Mouse (Mus musculus) heart, postnatal 4 days (tissue): ENCODE measurements around the gene Fosl1. TPM values are rescaled to one million over a fixed set of nuclear protein-coding genes. Genes with fewer than 3 reads are reported as not detected.

Experiments
- DNase-seq: peaks from one replicate; pipeline ENCODE4 v3.0.0; 2021
- total RNA-seq, 2 experiments: library from RNA; stranded (reverse); gene quantifications; 2 replicates each; pipeline ENCODE4 v1.2.3; 2021

The Fosl1 gene
- total RNA-seq, 2 experiments from 2014 or later, result not detected

- DNase-seq, result peak; percentile 97
Observed at GRCm38 (mm10) chr19:5424782-5425741, 22.3 kb upstream of the Fosl1 start, which contains the start of the genes Drap1 and AI837181. Drap1 (minus strand) TSS chr19:5424979. AI837181 (plus strand) TSS chr19:5425144.

DNA sequence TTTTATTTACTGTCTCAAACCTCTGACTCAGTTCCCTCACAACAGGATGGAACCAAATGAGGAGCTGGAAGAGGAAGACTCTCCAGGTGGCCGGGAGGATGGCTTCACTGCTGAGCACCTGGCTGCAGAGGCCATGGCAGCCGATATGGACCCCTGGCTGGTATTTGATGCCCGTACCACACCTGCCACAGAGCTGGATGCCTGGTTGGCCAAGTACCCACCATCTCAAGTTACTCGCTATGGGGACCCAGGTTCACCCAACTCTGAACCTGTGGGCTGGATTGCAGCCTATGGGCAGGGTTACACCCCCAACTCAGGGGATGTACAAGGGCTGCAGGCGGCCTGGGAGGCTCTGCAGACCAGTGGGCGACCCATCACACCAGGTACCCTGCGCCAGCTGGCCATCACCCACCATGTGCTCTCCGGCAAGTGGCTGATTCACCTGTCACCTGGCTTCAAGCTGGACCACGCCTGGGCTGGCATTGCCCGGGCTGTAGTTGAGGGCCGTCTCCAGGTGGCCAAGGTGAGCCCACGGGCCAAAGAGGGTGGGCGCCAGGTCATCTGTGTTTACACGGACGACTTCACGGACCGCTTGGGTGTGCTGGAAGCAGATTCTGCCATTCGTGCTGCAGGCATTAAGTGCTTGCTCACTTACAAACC lies 21.3 kb upstream of the Fosl1 start:
- DNase-seq, result no peak

GRCm38 (mm10) chr19:5426640-5427290 lies 20.6 kb upstream of the Fosl1 start:
- no peak for DNase-seq

DNA sequence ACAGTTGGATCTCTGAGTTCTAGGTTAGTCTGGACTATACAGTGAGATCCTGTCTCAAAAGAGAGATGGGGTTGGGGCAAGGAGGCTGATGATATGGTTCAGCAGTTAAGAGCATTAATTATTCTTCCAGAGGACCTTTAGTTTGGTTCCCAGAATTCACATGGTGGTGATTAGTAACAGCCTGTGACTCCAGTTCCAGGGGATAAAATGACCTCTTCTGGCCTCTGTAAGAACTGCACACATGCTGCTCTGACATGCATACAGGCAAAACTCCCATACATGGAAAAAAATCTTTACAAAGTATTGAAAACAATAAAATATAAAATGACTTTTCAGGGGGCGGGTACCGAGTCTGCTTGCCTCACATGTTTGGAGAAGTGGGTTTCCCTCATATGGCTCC lies 19.3 kb upstream of the Fosl1 start:
- peak; percentile 55 for DNase-seq

DNA sequence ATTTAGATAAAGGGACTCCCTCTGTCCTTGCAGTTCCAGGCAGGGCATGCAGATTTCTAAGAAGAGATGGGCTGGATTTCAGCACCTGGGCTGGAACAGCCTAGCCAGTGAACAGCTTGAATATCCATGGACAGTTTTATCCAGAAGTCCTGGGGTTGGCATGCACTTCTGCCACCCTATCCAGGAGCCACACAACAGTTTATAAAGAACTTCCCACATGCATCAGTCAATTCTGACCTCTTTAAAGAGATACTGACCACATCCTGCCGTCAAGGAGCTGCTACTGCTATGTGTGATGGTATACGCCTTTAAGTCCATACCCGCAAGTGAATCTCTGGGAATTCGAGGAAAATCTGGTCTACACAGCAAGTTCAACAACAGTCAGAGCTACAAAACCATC lies 18.1 kb upstream of the Fosl1 start:
- DNase-seq, result no peak

- DNase-seq, result peak; percentile 69
Observed at GRCm38 (mm10) chr19:5429806-5430205, 17.5 kb upstream of the Fosl1 start.

- DNase-seq, result no peak
Observed at GRCm38 (mm10) chr19:5430408-5430807, 16.9 kb upstream of the Fosl1 start.

GRCm38 (mm10) chr19:5431911-5432464 lies 15.4 kb upstream of the Fosl1 start:
- DNase-seq, result no peak

DNA sequence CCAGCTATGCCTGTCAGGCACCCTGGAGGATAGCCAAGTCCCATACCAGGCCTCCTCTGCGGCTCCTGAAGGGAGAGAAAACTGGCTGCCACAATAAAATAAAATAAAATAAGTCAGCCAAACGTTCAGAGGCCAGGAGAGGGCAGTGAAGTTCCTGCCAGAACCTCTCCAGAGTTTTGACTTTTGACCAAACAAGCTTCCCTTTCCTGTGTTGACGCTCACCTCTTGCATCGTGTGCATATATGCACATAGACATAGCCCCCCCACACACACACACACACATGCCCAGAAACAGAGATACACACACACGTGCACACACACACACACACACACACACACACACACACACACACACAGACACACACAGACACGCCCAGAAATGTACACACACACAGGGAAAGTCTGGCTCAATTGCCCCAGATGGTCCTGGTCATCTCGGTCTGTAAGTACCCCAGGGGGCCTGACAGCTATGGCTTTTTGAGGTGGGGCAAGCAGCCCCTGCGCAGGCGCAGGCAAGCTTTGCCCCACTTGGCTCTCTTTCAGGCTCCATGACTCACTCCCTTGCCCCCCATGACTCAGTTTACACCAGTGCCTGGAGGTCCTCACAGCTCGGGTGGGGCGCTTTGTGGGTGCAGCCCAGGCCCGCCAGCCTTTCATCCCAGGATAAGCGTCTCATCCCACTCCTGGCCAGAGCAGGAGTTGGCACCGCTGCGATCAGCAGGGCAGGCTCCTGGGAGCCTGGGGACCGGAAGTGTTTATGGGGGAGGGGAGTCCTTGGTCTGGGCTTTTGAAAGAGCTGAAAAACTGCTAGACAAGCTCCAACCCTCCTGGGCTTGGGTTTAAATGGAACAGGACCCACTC lies 14.1 kb upstream of the Fosl1 start:
- peak; percentile 64 for DNase-seq

GRCm38 (mm10) chr19:5433951-5434350 lies 13.4 kb upstream of the Fosl1 start:
- DNase-seq, result no peak

DNA sequence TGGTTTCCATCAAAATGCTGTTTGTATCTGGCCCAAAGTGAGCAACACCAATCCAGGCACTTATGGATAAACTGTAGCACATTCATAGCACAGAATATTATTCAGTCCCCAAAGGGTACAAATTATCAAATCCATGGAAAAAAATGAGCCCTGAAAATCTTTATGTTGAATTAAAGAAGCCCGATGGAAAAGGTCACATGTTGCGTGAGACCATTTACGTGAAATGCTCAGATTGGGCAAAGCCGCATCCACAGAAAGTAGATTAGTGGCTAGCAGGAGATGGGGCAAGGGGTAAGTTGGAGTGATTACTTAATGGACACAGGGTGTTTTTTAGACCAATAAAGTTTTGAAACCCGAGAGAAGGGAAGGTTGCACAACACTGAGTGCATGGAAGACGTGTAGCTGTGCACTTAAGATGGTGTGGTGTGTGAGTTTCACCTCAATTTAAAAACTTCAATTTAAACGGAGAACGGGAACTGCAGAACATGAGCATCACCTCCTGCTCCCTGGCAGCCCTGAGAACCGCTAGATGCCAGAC lies 2.9 kb upstream of the Fosl1 start:
- no peak for DNase-seq

- no peak for DNase-seq
Observed at GRCm38 (mm10) chr19:5444954-5445353, 2.4 kb upstream of the Fosl1 start.

GRCm38 (mm10) chr19:5445747-5446146 lies 1.6 kb upstream of the Fosl1 start:
- no peak for DNase-seq

DNA sequence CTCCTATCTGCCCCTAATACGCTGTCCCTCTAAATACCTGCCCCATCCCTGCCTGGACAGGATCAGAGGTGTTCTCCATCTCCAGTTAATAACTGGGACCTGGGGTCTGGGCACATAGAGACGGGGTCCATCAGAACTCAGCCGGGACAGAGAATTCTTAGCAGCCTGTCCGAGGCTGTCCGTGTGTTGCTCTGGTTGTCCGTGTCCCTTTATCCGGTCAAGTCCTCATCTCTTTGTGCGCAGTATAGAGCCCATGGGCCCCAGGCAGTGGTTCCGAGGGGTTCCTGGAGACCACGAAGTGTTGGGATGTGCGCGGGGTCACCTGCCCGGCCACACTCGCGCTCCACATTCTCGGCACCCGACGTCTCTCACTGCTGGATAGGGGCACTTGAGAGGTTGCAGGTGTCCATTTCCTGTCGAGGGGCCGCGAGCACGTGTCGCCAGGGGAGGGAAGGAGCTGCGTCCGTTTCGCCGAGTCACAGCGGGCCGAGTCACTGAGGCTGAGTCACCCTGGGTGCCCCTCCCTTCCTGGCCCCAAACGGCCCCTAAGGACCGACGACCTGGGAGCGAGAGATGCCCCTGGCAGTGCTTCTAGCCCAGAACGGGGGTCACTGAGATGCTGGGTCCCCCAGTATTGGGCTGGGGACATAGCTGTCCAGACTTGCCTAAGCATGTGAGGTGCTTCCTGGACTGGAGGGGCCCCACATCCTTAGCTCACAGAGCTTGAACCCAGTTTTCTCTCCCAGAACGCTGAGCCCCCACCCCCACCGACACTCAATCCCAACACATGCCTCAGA lies 1.2 kb downstream of the Fosl1 start:
- no peak for DNase-seq

DNA sequence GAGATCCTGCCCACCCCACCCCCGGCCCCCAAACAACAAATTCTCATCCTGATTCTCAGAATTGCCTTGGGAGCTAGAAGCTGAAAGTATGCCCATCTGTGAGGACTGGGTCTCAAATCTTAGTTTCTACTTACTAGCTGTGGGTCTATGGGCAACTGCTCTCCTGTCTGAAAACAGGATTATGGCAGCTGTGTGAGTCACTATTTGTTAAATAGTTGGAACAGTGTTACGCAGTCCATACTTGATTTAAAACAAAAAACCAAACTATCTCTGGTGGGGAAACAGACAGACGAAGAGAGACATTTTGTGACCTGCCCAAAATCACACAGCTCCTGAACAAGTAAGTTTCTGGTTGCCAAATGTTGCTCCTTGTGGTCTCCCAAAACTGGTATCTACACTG lies 2.3 kb downstream of the Fosl1 start:
- no peak for DNase-seq

DNA sequence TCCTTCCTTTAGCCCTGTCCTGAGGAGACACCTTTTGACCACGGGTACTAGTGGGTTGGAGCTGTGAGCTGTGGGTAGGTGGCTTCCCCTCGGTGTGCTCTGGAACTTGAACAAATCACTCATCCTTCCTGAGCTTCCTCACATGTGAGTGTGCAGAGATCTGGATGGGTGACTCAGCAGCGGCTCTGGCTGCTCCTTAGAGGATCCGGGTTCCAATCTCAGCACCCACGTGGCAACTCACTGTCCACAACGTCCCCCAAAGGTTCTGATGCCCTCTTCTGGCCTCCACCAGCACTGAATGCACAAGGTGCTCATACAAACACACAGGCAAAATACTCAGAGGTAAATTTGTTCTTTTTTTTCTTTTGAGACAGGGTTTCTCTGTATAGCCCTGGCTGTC lies 4.4 kb downstream of the Fosl1 start:
- no peak for DNase-seq

- DNase-seq, result no peak
Observed at GRCm38 (mm10) chr19:5455037-5455436, 7.7 kb downstream of the Fosl1 start.

- no peak for DNase-seq
Observed at GRCm38 (mm10) chr19:5455568-5455967, 8.2 kb downstream of the Fosl1 start.

- DNase-seq, result peak; percentile 61
Observed at GRCm38 (mm10) chr19:5456241-5456921, 9.0 kb downstream of the Fosl1 start.
